Mouse (Mus musculus) embryonic facial prominence, embryonic 12.5 days (tissue): ENCODE measurements around the gene Olfr921. TPM values are rescaled to one million over a fixed set of nuclear protein-coding genes. Genes with fewer than 3 reads are reported as not detected.

Source experiments
- polyA plus RNA-seq: library from polyadenylated mRNA; unstranded; fragments of >200 nt; fragmentation: Nextera tagmentation; extraction: Ambion mirVana; gene quantifications from 2 replicates; pipeline ENCODE4 v1.2.1, GENCODE M21; 2016

The Olfr921 gene
- polyA plus RNA-seq, 1 experiment from 2014 or later = not detected

Other genes with a start within 250 kb of the Olfr921 start
- gene Olfr910, start 235.2 kb upstream of the Olfr921 start, polyA plus RNA-seq = not detected in 2 replicates
- gene Olfr912, start 192.9 kb upstream of the Olfr921 start, polyA plus RNA-seq = not detected in 2 replicates
- gene Olfr913, start 180.3 kb upstream of the Olfr921 start, polyA plus RNA-seq = not detected in 2 replicates
- gene Olfr914, start 168.0 kb upstream of the Olfr921 start, polyA plus RNA-seq = not detected in 2 replicates
- not detected in 2 replicates for gene Olfr916, start 113.2 kb upstream of the Olfr921 start, polyA plus RNA-seq
- not detected in 2 replicates for gene Olfr917, start 107.2 kb upstream of the Olfr921 start, polyA plus RNA-seq
- gene Olfr918, start 98.5 kb upstream of the Olfr921 start, polyA plus RNA-seq = not detected in 2 replicates
- not detected in 2 replicates for gene Olfr919, start 69.4 kb upstream of the Olfr921 start, polyA plus RNA-seq
- gene Vwa5a, start 54.8 kb upstream of the Olfr921 start, polyA plus RNA-seq = 16.3 and 16.4 TPM in 2 replicates
- 0.04 TPM in 1 of 2 replicates, not detected in the other for gene Olfr920, start 20.8 kb upstream of the Olfr921 start, polyA plus RNA-seq
- gene Olfr922, start 41.5 kb downstream of the Olfr921 start, polyA plus RNA-seq = not detected in 2 replicates
- gene Olfr923, start 53.5 kb downstream of the Olfr921 start, polyA plus RNA-seq = not detected in 2 replicates
- not detected in 2 replicates for gene Olfr924, start 71.4 kb downstream of the Olfr921 start, polyA plus RNA-seq
- gene Olfr26, start 82.0 kb downstream of the Olfr921 start, polyA plus RNA-seq = not detected in 2 replicates
- not detected in 2 replicates for gene Olfr926, start 104.1 kb downstream of the Olfr921 start, polyA plus RNA-seq
- gene Olfr930, start 156.7 kb downstream of the Olfr921 start, polyA plus RNA-seq = not detected in 2 replicates
- not detected in 2 replicates for gene Olfr933, start 199.2 kb downstream of the Olfr921 start, polyA plus RNA-seq
- gene Olfr934, start 215.2 kb downstream of the Olfr921 start, polyA plus RNA-seq = not detected in 2 replicates
- gene Olfr935, start 226.6 kb downstream of the Olfr921 start, polyA plus RNA-seq = not detected in 2 replicates